ENCODE assay signal across 11 mouse cellular contexts in the genomic region with DNA sequence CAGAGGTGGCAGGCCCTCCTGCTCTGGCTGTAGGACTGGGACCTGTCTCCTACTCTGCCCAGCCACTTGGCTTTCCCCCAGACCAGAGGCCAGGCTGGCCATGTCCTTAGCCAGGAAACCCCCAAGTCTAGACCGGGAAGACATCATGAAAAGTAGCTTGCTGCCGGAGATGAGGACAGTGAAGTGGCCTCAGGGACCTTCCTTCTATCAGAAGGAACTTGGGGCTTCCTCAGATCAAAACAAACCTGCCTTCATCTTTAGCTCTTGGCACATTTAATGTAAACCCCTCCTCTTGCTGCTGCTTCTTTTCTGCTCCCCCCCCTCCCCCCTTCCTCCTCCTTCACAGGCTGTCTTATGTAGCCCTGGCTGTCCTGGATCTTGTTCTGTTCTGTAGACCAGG. TPM values are rescaled to one million over a fixed set of nuclear protein-coding genes. Genes with fewer than 3 reads are reported as not detected.
A peak's percentile ranks its signal among the peaks of the same experiment; 100 is the strongest.
DNase-seq lines count a peak whose midpoint lies in the region; ATAC-seq and TF ChIP-seq lines count a peak whose summit lies in the region.
"Had no signal": no experiment of that assay in that cellular context is flagged by ENCODE, and none has a peak within 500 bp of the region (broad histone marks: within the 10 kb centered on the region; RNA-seq: fewer than 3 reads in every experiment).

No protein-coding gene starts in this region.

- no peak for TF ChIP-seq CTCF in lung, postnatal 0 days (IDR thresholded peaks at IDR 0.05)

- H3K4me2 ChIP-seq in forebrain, embryonic 13.5 days, result no peak overlapping the region
- no peak overlapping the region for H3K4me2 ChIP-seq in forebrain, embryonic 11.5 days (ENCODE audit: low read depth, low read length, severe bottlenecking)
- H3K4me2 ChIP-seq in lung, postnatal 0 days (replicated peaks; ENCODE audit: low read depth, low read length), result no peak overlapping the region
- no peak overlapping the region for H3K4me2 ChIP-seq in intestine, embryonic 16.5 days (ENCODE audit: low read depth, low read length)
- H3K4me2 ChIP-seq in stomach, embryonic 15.5 days, result no peak overlapping the region

- H3K9me3 ChIP-seq in forebrain, embryonic 13.5 days (replicated peaks), result no peaks in the 10 kb centered on the region
- H3K9me3 ChIP-seq in forebrain, embryonic 11.5 days (ENCODE audit: control insufficient read depth, low read length), result no peaks in the 10 kb centered on the region
- H3K9me3 ChIP-seq in lung, postnatal 0 days (ENCODE audit: low read length), result no peaks in the 10 kb centered on the region
- no peaks in the 10 kb centered on the region for H3K9me3 ChIP-seq in intestine, embryonic 16.5 days (ENCODE audit: control insufficient read depth, low read length)
- no peaks in the 10 kb centered on the region for H3K9me3 ChIP-seq in stomach, embryonic 15.5 days

- H3K9ac ChIP-seq in forebrain, embryonic 13.5 days, result no peak overlapping the region
- no peak overlapping the region for H3K9ac ChIP-seq in forebrain, embryonic 11.5 days (ENCODE audit: low read length)
- no peak overlapping the region for H3K9ac ChIP-seq in lung, postnatal 0 days (replicated peaks; ENCODE audit: low read depth)
- H3K9ac ChIP-seq in intestine, embryonic 16.5 days (ENCODE audit: low read depth, low read length), result no peak overlapping the region
- H3K9ac ChIP-seq in stomach, embryonic 15.5 days, result no peak overlapping the region

- H3K27ac ChIP-seq in forebrain, embryonic 13.5 days, result peak overlapping the region; percentile 51
- H3K27ac ChIP-seq in forebrain, embryonic 11.5 days (ENCODE audit: low read depth, low read length), result no peak overlapping the region
- H3K27ac ChIP-seq in lung, postnatal 0 days (ENCODE audit: low read length), result peak overlapping the region; percentile 43; the same call in 1 of the 2 replicates
- H3K27ac ChIP-seq in intestine, embryonic 16.5 days (ENCODE audit: low read length), result peak overlapping the region; percentile 32; the same call in 1 of the 2 replicates
- peak overlapping the region; percentile 40 for H3K27ac ChIP-seq in stomach, embryonic 15.5 days

- peaks cover 40% of the 10 kb centered on the region for H3K36me3 ChIP-seq in forebrain, embryonic 13.5 days (ENCODE audit: poor library complexity, severe bottlenecking)
- peaks cover 13% of the 10 kb centered on the region for H3K36me3 ChIP-seq in forebrain, embryonic 11.5 days (ENCODE audit: control insufficient read depth, insufficient read depth, low read length)
- H3K36me3 ChIP-seq in lung, postnatal 0 days (ENCODE audit: insufficient read depth, low read length), result peaks cover 20% of the 10 kb centered on the region; the same call in 1 of the 2 replicates
- peaks cover 12% of the 10 kb centered on the region for H3K36me3 ChIP-seq in intestine, embryonic 16.5 days (ENCODE audit: control insufficient read depth, insufficient read depth, low read length)
- H3K36me3 ChIP-seq in stomach, embryonic 15.5 days, result peaks cover 24% of the 10 kb centered on the region

- peaks cover 33% of the 10 kb centered on the region for H3K4me1 ChIP-seq in forebrain, embryonic 13.5 days
- peaks cover 15% of the 10 kb centered on the region for H3K4me1 ChIP-seq in forebrain, embryonic 11.5 days (replicated peaks; ENCODE audit: control insufficient read depth, insufficient read depth, low read length)
- H3K4me1 ChIP-seq in lung, postnatal 0 days (ENCODE audit: insufficient read depth, low read depth, low read length), result peaks cover 13% of the 10 kb centered on the region; the same call in 1 of the 2 replicates
- H3K4me1 ChIP-seq in intestine, embryonic 16.5 days (ENCODE audit: control insufficient read depth, insufficient read depth, low read length), result peaks cover 29% of the 10 kb centered on the region
- peaks cover 30% of the 10 kb centered on the region for H3K4me1 ChIP-seq in stomach, embryonic 15.5 days

- DNase-seq in forebrain, embryonic 11.5 days (ENCODE audit: low spot score), result no peak
- no peak for DNase-seq in lung, postnatal 0 days (ENCODE audit: low spot score)
- DNase-seq in lung, postnatal 14 days, result no peak
- no peak for DNase-seq in right cerebral cortex, adult 2 months (ENCODE audit: low spot score in 2 of 2)
- DNase-seq in embryo, embryonic 11 days, result no peak
- DNase-seq: B cell, adult 2 months; cerebellum, adult 9-11 months; lung, postnatal 10 days had no signal

- TF ChIP-seq EP300 in lung, postnatal 0 days (IDR thresholded peaks at IDR 0.05), result no peak

- no peak for ATAC-seq in forebrain, embryonic 13.5 days
- ATAC-seq in forebrain, embryonic 11.5 days (replicated peaks; ENCODE audit: low FRiP score), result no peak
- ATAC-seq in lung, postnatal 0 days, result no peak
- ATAC-seq in intestine, embryonic 16.5 days, result no peak
- no peak for ATAC-seq in stomach, embryonic 15.5 days (ENCODE audit: insufficient read depth, low FRiP score, low read depth)

- H3K4me3 ChIP-seq in forebrain, embryonic 13.5 days, result no peak overlapping the region
- no peak overlapping the region for H3K4me3 ChIP-seq in forebrain, embryonic 11.5 days (ENCODE audit: low read depth, low read length)
- no peak overlapping the region for H3K4me3 ChIP-seq in lung, postnatal 0 days (ENCODE audit: low read depth, low read length)
- no peak overlapping the region for H3K4me3 ChIP-seq in intestine, embryonic 16.5 days (ENCODE audit: low read length)
- no peak overlapping the region for H3K4me3 ChIP-seq in stomach, embryonic 15.5 days (replicated peaks)

- no peaks in the 10 kb centered on the region for H3K27me3 ChIP-seq in forebrain, embryonic 13.5 days
- H3K27me3 ChIP-seq in forebrain, embryonic 11.5 days (ENCODE audit: control insufficient read depth, insufficient read depth, low read length), result no peaks in the 10 kb centered on the region
- H3K27me3 ChIP-seq in lung, postnatal 0 days (replicated peaks; ENCODE audit: insufficient read depth, low read length), result no peaks in the 10 kb centered on the region
- no peaks in the 10 kb centered on the region for H3K27me3 ChIP-seq in intestine, embryonic 16.5 days (replicated peaks; ENCODE audit: control insufficient read depth, insufficient read depth, low read length)
- no peaks in the 10 kb centered on the region for H3K27me3 ChIP-seq in stomach, embryonic 15.5 days (replicated peaks)

- 73% methylated on average over 2 of the region's 2 CpGs for WGBS in forebrain, embryonic 13.5 days
- 61% methylated on average over 2 of the region's 2 CpGs for WGBS in forebrain, embryonic 11.5 days
- 36% methylated on average over 2 of the region's 2 CpGs for whole genome bisulfite sequencing in lung, postnatal 0 days
- 45% methylated on average over 2 of the region's 2 CpGs for WGBS in intestine, embryonic 16.5 days
- WGBS in stomach, embryonic 15.5 days, result 45% methylated on average over 2 of the region's 2 CpGs

RNA-seq across cellular contexts. Expression of a gene that starts 4.8 kb away (rescaled TPM):
- polyA plus RNA-seq in forebrain, embryonic 13.5 days (2015; fragmentation: Nextera tagmentation; extraction: Ambion mirVana), result 1.5 and 1.8 TPM in 2 replicates
- polyA plus RNA-seq in forebrain, embryonic 11.5 days (2014; fragmentation: Nextera tagmentation; extraction: Ambion mirVana), result 1.3 and 3.0 TPM in 2 replicates
- 19.6 and 19.8 TPM in 2 replicates for polyA plus RNA-seq in lung, postnatal 0 days (2015; fragmentation: Nextera tagmentation; extraction: Ambion mirVana)
- polyA plus RNA-seq in intestine, embryonic 16.5 days (2015; fragmentation: Nextera tagmentation; extraction: Ambion mirVana), result 5.7 and 6.6 TPM in 2 replicates
- polyA plus RNA-seq in stomach, embryonic 15.5 days (2015; fragmentation: Nextera tagmentation; extraction: Ambion mirVana), result 7.1 and 7.9 TPM in 2 replicates

RNA-seq across cellular contexts. Expression of a gene that starts 50.4 kb away (rescaled TPM):
- polyA plus RNA-seq in forebrain, embryonic 13.5 days (2015; fragmentation: Nextera tagmentation; extraction: Ambion mirVana), result 11.0 and 12.8 TPM in 2 replicates
- polyA plus RNA-seq in forebrain, embryonic 11.5 days (2014; fragmentation: Nextera tagmentation; extraction: Ambion mirVana), result 8.4 and 9.8 TPM in 2 replicates
- polyA plus RNA-seq in lung, postnatal 0 days (2015; fragmentation: Nextera tagmentation; extraction: Ambion mirVana), result 4.4 and 5.6 TPM in 2 replicates
- polyA plus RNA-seq in intestine, embryonic 16.5 days (2015; fragmentation: Nextera tagmentation; extraction: Ambion mirVana), result 7.0 TPM in 2 replicates
- 7.7 and 8.2 TPM in 2 replicates for polyA plus RNA-seq in stomach, embryonic 15.5 days (2015; fragmentation: Nextera tagmentation; extraction: Ambion mirVana)

RNA-seq across cellular contexts. Expression of a gene that starts 57.6 kb away (rescaled TPM):
- 23.3 and 24.4 TPM in 2 replicates for polyA plus RNA-seq in forebrain, embryonic 13.5 days (2015; fragmentation: Nextera tagmentation; extraction: Ambion mirVana)
- 29.1 and 34.7 TPM in 2 replicates for polyA plus RNA-seq in forebrain, embryonic 11.5 days (2014; fragmentation: Nextera tagmentation; extraction: Ambion mirVana)
- 11.3 and 11.4 TPM in 2 replicates for polyA plus RNA-seq in lung, postnatal 0 days (2015; fragmentation: Nextera tagmentation; extraction: Ambion mirVana)
- polyA plus RNA-seq in intestine, embryonic 16.5 days (2015; fragmentation: Nextera tagmentation; extraction: Ambion mirVana), result 26.6 and 28.5 TPM in 2 replicates
- 27.3 and 30.8 TPM in 2 replicates for polyA plus RNA-seq in stomach, embryonic 15.5 days (2015; fragmentation: Nextera tagmentation; extraction: Ambion mirVana)
